Mouse (Mus musculus): Measurements from ENCODE around the gene Nup210l. TPM values are rescaled to one million over a fixed set of nuclear protein-coding genes. Genes with fewer than 3 reads are reported as not detected.
A peak's percentile ranks its signal among the peaks of the same experiment; 100 is the strongest.

Nup210l gene
- polyA plus RNA-seq, 1 experiment from 2014 or later, result 0.28 TPM

- peak overlapping the region; percentile 69; the same call in 1 of the 2 replicates for H3K27ac ChIP-seq (replicated peaks)
- 11% methylated on average over 12 of the region's 12 CpGs for WGBS
- H3K4me2 ChIP-seq, result peak overlapping the region; percentile 95
- peak overlapping the region; percentile 76 for H3K4me3 ChIP-seq
- no peaks in the 10 kb centered on the region for H3K9me3 ChIP-seq
- H3K9ac ChIP-seq, result peak overlapping the region; percentile 60
- peaks cover 36% of the 10 kb centered on the region for H3K36me3 ChIP-seq
- peaks cover 32% of the 10 kb centered on the region for H3K4me1 ChIP-seq (replicated peaks)
- no peaks in the 10 kb centered on the region for H3K27me3 ChIP-seq
- ATAC-seq (ENCODE audit: low read depth), result peak; percentile 60
Measured at GRCm38 (mm10) chr3:90213956-90214684, 110.2 kb downstream of the Nup210l start.

- ATAC-seq (ENCODE audit: low read depth), result no peak
- 38% methylated on average over 1 of the region's 1 CpGs for WGBS
- H3K27me3 ChIP-seq, result no peaks in the 10 kb centered on the region
Measured at GRCm38 (mm10) chr3:90215825-90216380, 112.0 kb downstream of the Nup210l start.

GRCm38 (mm10) chr3:90220088-90220487 is 116.2 kb downstream of the Nup210l start:
- Histone ChIP-seq H3K4me3 (peak overlapping the region; percentile 40), H3K4me1 (replicated peaks) (peaks cover 19% of the 10 kb centered on the region), H3K36me3 (peaks cover 9% of the 10 kb centered on the region; the same call in 1 of the 2 replicates), H3K27ac (replicated peaks) (peak overlapping the region; percentile 68), H3K9me3 (no peaks in the 10 kb centered on the region), H3K4me2 (peak overlapping the region; percentile 79), H3K9ac (peak overlapping the region; percentile 69), H3K27me3 (no peaks in the 10 kb centered on the region)
- peak; percentile 65; the same call in 1 of the 2 replicates for ATAC-seq (ENCODE audit: low read depth)
- 10% methylated on average over 6 of the region's 6 CpGs for WGBS

More at GRCm38 (mm10) chr3:90215825-90216380, 112.0 kb downstream of the Nup210l start:
- Histone ChIP-seq H3K4me2 (no peak overlapping the region), H3K4me1 (replicated peaks) (peaks cover 37% of the 10 kb centered on the region), H3K9ac (no peak overlapping the region), H3K27ac (replicated peaks) (no peak overlapping the region), H3K9me3 (no peaks in the 10 kb centered on the region), H3K36me3 (peaks cover 18% of the 10 kb centered on the region), H3K4me3 (no peak overlapping the region)

GRCm38 (mm10) chr3:90220531-90220951 is 116.6 kb downstream of the Nup210l start:
- Histone ChIP-seq H3K4me3 (peak overlapping the region; percentile 40), H3K36me3 (peaks cover 13% of the 10 kb centered on the region; the same call in 1 of the 2 replicates), H3K27ac (replicated peaks) (peak overlapping the region; percentile 68), H3K4me2 (peak overlapping the region; percentile 79), H3K9me3 (no peaks in the 10 kb centered on the region), H3K27me3 (no peaks in the 10 kb centered on the region), H3K9ac (peak overlapping the region; percentile 69), H3K4me1 (replicated peaks) (peaks cover 19% of the 10 kb centered on the region)
- under 1% methylated on average over 19 of the region's 20 CpGs for WGBS
- peak; percentile 59 for ATAC-seq (ENCODE audit: low read depth)

- no peak for ATAC-seq (ENCODE audit: low read depth)
- H3K27ac ChIP-seq (replicated peaks), result no peak overlapping the region
- H3K4me1 ChIP-seq (replicated peaks), result peaks cover 19% of the 10 kb centered on the region
- peak overlapping the region; percentile 79 for H3K4me2 ChIP-seq
- no peaks in the 10 kb centered on the region for H3K27me3 ChIP-seq
- H3K36me3 ChIP-seq, result peaks cover 15% of the 10 kb centered on the region; the same call in 1 of the 2 replicates
- no peaks in the 10 kb centered on the region for H3K9me3 ChIP-seq
- WGBS, result 31% methylated on average over 5 of the region's 5 CpGs
- peak overlapping the region; percentile 69 for H3K9ac ChIP-seq
- peak overlapping the region; percentile 40 for H3K4me3 ChIP-seq
Measured at GRCm38 (mm10) chr3:90221123-90221522, 117.2 kb downstream of the Nup210l start.

- WGBS, result 90% methylated on average over 4 of the region's 4 CpGs
- Histone ChIP-seq H3K4me1 (replicated peaks) (peaks cover 19% of the 10 kb centered on the region), H3K27ac (replicated peaks) (no peak overlapping the region), H3K4me3 (no peak overlapping the region), H3K36me3 (peaks cover 15% of the 10 kb centered on the region; the same call in 1 of the 2 replicates), H3K9me3 (no peaks in the 10 kb centered on the region), H3K9ac (no peak overlapping the region), H3K27me3 (no peaks in the 10 kb centered on the region), H3K4me2 (no peak overlapping the region)
- ATAC-seq (ENCODE audit: low read depth), result no peak
Measured at GRCm38 (mm10) chr3:90222455-90222854, 118.5 kb downstream of the Nup210l start.

GRCm38 (mm10) chr3:90222941-90223340 is 119.0 kb downstream of the Nup210l start:
- H3K4me1 ChIP-seq (replicated peaks), result peaks cover 19% of the 10 kb centered on the region
- H3K9me3 ChIP-seq, result no peaks in the 10 kb centered on the region
- H3K27ac ChIP-seq (replicated peaks), result no peak overlapping the region
- peaks cover 15% of the 10 kb centered on the region; the same call in 1 of the 2 replicates for H3K36me3 ChIP-seq
- H3K4me3 ChIP-seq, result no peak overlapping the region
- no peak for ATAC-seq (ENCODE audit: low read depth)
- H3K4me2 ChIP-seq, result no peak overlapping the region
- H3K9ac ChIP-seq, result no peak overlapping the region
- 87% methylated on average over 3 of the region's 3 CpGs for WGBS
- no peaks in the 10 kb centered on the region for H3K27me3 ChIP-seq

- no peak overlapping the region for H3K27ac ChIP-seq (replicated peaks)
- no peak overlapping the region for H3K9ac ChIP-seq
- peaks cover 15% of the 10 kb centered on the region; the same call in 1 of the 2 replicates for H3K36me3 ChIP-seq
- ATAC-seq (ENCODE audit: low read depth), result no peak
- no peaks in the 10 kb centered on the region for H3K27me3 ChIP-seq
- H3K4me2 ChIP-seq, result no peak overlapping the region
- no peak overlapping the region for H3K4me3 ChIP-seq
- WGBS, result 80% methylated on average over 10 of the region's 10 CpGs
- H3K9me3 ChIP-seq, result no peaks in the 10 kb centered on the region
- peaks cover 19% of the 10 kb centered on the region for H3K4me1 ChIP-seq (replicated peaks)
Measured at GRCm38 (mm10) chr3:90224331-90224730, 120.4 kb downstream of the Nup210l start.

- peak; percentile 16; the same call in 1 of the 2 replicates for ATAC-seq (ENCODE audit: low read depth)
- H3K4me2 ChIP-seq, result peak overlapping the region; percentile 82
- H3K36me3 ChIP-seq, result peaks cover 24% of the 10 kb centered on the region
- peak overlapping the region; percentile 86 for H3K4me3 ChIP-seq
- H3K27me3 ChIP-seq, result no peaks in the 10 kb centered on the region
- 17% methylated on average over 8 of the region's 8 CpGs for WGBS
- H3K4me1 ChIP-seq (replicated peaks), result peaks cover 17% of the 10 kb centered on the region
- H3K9me3 ChIP-seq, result no peaks in the 10 kb centered on the region
- H3K9ac ChIP-seq, result peak overlapping the region; percentile 84
- peak overlapping the region; percentile 90 for H3K27ac ChIP-seq (replicated peaks)
Measured at GRCm38 (mm10) chr3:90231075-90231474, 127.1 kb downstream of the Nup210l start.

GRCm38 (mm10) chr3:90231507-90232333 is 127.8 kb downstream of the Nup210l start, which contains the start of gene Jtb:
Jtb (plus strand) TSS chr3:90231597.
- Histone ChIP-seq H3K4me1 (replicated peaks) (peaks cover 17% of the 10 kb centered on the region), H3K27me3 (no peaks in the 10 kb centered on the region), H3K36me3 (peaks cover 30% of the 10 kb centered on the region), H3K4me3 (peak within 1 kb of the TSS; percentile 86), H3K4me2 (peak within 1 kb of the TSS; percentile 82), H3K9me3 (no peaks in the 10 kb centered on the region), H3K27ac (replicated peaks) (peak within 1 kb of the TSS; percentile 90), H3K9ac (peak within 1 kb of the TSS; percentile 84)
- WGBS, result under 1% methylated on average over 61 of the region's 61 CpGs
- ATAC-seq (ENCODE audit: low read depth), result peak; percentile 97

GRCm38 (mm10) chr3:90241251-90241650 is 137.3 kb downstream of the Nup210l start:
- WGBS, result 86% methylated on average over 2 of the region's 2 CpGs
- peaks cover 14% of the 10 kb centered on the region for H3K4me1 ChIP-seq (replicated peaks)

More at GRCm38 (mm10) chr3:90241251-90241650, 137.3 kb downstream of the Nup210l start:
- ATAC-seq (ENCODE audit: low read depth), result no peak
- no peak overlapping the region for H3K4me3 ChIP-seq
- H3K27ac ChIP-seq (replicated peaks), result no peak overlapping the region
- H3K9ac ChIP-seq, result no peak overlapping the region
- H3K36me3 ChIP-seq, result peaks cover 8% of the 10 kb centered on the region
- H3K4me2 ChIP-seq, result no peak overlapping the region
- no peaks in the 10 kb centered on the region for H3K27me3 ChIP-seq
- no peaks in the 10 kb centered on the region for H3K9me3 ChIP-seq
